Mouse (Mus musculus) testis, postnatal 14 days (tissue): ENCODE measurements at regions not wholly inside any gene's neighbourhood (a gene's known extent, or its start where the extent isn't known, plus 50 kb on each side); places are given as distances from the start of the nearest gene placed in this dataset.
"Not testable (repeated sequence)": the region's sequence is repeated elsewhere in the genome, so short reads cannot be mapped to it uniquely, and the experiment has no call there.

Experiments used
- DNase-seq: peaks from one replicate; pipeline ENCODE4 v3.0.0; 2021; ENCODE audit warnings: low spot score

- no peak for DNase-seq
Measured at GRCm38 (mm10) chr12:93812963-93813733, 1878.9 kb upstream of the Flrt2 start.

- DNase-seq, result no peak
Measured at GRCm38 (mm10) chr12:93850944-93851520, 1841.0 kb upstream of the Flrt2 start.

GRCm38 (mm10) chr12:93851660-93852059 lies 1840.4 kb upstream of the Flrt2 start:
- DNase-seq, result no peak

- DNase-seq, result no peak
Measured at GRCm38 (mm10) chr12:93885946-93886345, 1806.1 kb upstream of the Flrt2 start.

- peak; percentile 9 for DNase-seq
Measured at GRCm38 (mm10) chr12:93890109-93890508, 1801.9 kb upstream of the Flrt2 start.

- not testable (repeated sequence) for DNase-seq
Measured at GRCm38 (mm10) chr12:93928541-93929238, 1763.3 kb upstream of the Flrt2 start.

- DNase-seq, result not testable (repeated sequence)
Measured at GRCm38 (mm10) chr12:93929239-93929563, 1762.8 kb upstream of the Flrt2 start.

GRCm38 (mm10) chr12:93930242-93930641 lies 1761.8 kb upstream of the Flrt2 start:
- not testable (repeated sequence) for DNase-seq

GRCm38 (mm10) chr12:93960869-93961268 lies 1731.2 kb upstream of the Flrt2 start:
- no peak for DNase-seq

GRCm38 (mm10) chr12:93981307-93981706 lies 1710.7 kb upstream of the Flrt2 start:
- DNase-seq, result no peak

GRCm38 (mm10) chr12:93991531-93991930 lies 1700.5 kb upstream of the Flrt2 start:
- DNase-seq, result no peak

- no peak for DNase-seq
Measured at GRCm38 (mm10) chr12:93993875-93994274, 1698.2 kb upstream of the Flrt2 start.

- no peak for DNase-seq
Measured at GRCm38 (mm10) chr12:94015946-94016345, 1676.1 kb upstream of the Flrt2 start.

- DNase-seq, result no peak
Measured at GRCm38 (mm10) chr12:94031364-94031763, 1660.7 kb upstream of the Flrt2 start.

- DNase-seq, result no peak
Measured at GRCm38 (mm10) chr12:94047972-94048371, 1644.1 kb upstream of the Flrt2 start.

GRCm38 (mm10) chr12:94057767-94058166 lies 1634.3 kb upstream of the Flrt2 start:
- no peak for DNase-seq

- DNase-seq, result no peak
Measured at GRCm38 (mm10) chr12:94059641-94060040, 1632.4 kb upstream of the Flrt2 start.

- DNase-seq, result no peak
Measured at GRCm38 (mm10) chr12:94060336-94060735, 1631.7 kb upstream of the Flrt2 start.

- no peak for DNase-seq
Measured at GRCm38 (mm10) chr12:94066444-94067152, 1625.4 kb upstream of the Flrt2 start.

GRCm38 (mm10) chr12:94070940-94071505 lies 1621.0 kb upstream of the Flrt2 start:
- DNase-seq, result no peak

GRCm38 (mm10) chr12:94105582-94106162 lies 1586.4 kb upstream of the Flrt2 start:
- DNase-seq, result no peak

- no peak for DNase-seq
Measured at GRCm38 (mm10) chr12:94150143-94150542, 1541.9 kb upstream of the Flrt2 start.
